Mouse (Mus musculus) adrenal gland, postnatal 36 days (tissue): ENCODE data around the gene Fam83d. TPM values are rescaled to one million over a fixed set of nuclear protein-coding genes. Genes with fewer than 3 reads are reported as not detected.

Source experiments
- DNase-seq, 2 experiments: peaks; one replicate each; pipeline ENCODE4 v3.0.0; 2021; ENCODE audit warnings: mixed read lengths in 1 of 2
- microRNA-seq: library from miRNA; unstranded; fragments of <30 nt; microRNA quantifications from one replicate; pipeline ENCODE4 v1.2.0, GENCODE M21; 2021
- total RNA-seq, 2 experiments: library from RNA; stranded (reverse); gene quantifications; 2 replicates each; pipeline ENCODE4 v1.2.3; 2021

Fam83d gene
- total RNA-seq, 2 experiments from 2014 or later, result 1.6 to 1.9 TPM

DNA sequence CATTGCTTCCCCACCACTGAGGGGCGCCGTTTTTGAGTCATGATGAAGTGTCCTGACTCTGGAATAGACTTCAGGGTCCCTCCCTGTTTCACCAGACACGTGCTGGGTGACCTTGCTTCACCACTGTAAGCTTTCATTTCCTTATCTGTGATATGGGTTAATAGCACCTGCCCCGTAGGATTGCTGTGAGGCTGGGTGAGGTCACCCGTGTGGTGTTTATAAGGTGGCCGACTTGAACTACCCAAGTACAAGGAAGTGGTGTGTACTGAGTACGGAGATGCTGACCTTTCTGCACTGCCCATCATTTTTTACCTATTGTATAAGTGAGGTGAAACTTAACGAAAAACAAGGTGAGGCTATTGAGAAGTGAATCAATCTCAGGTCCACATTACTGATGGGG lies 35.7 kb downstream of the Fam83d start:
- no peak for DNase-seq

DNA sequence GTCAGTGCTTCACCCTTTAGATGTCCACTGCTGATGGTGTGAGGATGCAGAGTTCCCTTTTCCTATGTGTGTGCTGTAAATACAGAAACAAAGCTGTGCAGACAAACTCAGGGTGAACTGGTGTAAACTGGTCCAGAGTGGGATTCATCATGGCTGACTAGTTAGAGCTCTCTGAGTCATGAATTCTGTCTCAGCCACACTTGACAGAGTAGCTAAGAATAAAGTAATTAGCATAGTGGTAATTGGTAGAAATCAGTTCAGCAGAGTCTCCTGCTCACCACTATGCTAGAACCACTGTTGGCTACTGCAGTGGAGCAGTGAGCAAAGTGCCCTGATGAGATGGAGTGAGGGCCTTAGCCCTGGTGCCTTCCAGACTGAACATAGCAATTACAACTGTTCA lies 47.8 kb downstream of the Fam83d start:
- no peak for DNase-seq

DNA sequence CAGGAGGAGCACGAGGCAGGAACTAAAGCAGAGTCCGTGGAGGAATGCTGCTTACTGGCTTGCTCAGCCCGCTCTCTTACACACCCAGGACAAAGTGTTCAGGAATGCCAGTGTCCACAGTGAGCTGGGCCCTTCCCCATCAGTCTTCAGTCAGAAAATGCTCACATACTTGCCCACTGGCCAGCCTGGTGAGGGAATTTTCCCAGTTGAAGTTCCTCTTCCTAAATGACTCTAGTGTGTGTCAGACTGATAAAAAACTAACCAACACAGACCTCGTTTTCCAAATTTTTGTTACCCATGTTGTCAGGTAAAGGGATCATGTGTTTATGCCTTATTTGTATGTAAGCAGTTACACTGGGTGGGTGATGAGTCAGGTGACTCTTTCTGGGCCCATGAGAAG lies 48.3 kb downstream of the Fam83d start:
- DNase-seq, result no peak

DNA sequence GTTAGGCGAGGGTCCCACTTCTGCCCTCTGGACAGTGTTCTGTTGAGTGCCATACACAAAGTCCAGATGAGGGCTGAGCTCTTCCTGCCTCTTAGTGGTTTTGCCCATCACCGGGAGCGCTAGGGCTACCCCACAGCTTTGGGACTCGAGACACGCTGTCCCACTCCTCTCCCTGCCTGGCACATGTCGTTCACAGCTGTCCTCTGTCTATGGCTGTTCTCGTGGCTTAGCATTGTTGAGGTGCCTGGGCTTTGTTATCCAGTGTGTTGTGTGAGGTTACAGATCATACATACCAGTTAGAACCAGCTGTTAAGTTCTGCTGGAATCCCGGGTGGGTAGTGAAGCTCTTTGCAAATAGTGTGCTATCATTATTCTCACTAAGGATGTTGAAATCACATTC lies 49.8 kb downstream of the Fam83d start:
- DNase-seq, result no peak

DNA sequence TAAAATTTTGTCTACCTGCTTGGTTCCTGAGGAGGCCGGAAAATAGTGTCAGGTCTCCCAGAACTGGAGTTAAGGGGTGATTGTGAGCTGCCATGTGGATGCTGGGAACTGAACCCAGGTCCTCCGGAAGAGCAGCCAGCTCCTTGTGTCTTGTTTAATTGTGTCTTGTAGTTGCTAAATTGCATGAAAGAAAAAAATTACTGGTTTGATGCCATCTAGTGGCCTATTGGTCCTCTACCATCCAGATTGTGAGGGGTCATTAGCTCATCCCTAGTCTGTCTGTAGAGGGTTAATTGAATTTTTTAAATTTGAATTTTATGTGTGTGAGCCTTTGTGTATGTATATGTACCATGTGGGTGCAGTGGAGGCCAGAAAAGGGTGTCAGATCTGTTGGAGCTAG lies 60.2 kb downstream of the Fam83d start:
- no peak for DNase-seq

DNA sequence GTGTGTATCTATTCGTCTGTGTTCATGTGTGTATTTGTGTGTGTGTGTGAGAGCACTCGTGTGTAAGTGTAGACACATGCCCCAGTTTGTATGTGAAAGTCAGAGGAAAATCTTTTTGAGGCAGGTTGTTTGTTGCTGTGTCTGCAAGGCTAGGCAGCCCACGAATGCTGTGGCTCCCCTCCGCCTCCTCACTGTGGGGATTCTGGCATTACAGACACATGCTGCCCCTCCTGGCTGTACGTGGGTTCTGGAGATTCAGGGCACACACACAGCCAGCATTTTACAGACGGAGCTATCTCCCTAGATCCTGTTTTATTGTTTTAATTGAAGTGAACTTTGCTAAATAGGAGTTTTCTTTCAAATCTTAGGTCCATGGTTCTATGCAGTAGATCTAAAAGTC lies 61.9 kb downstream of the Fam83d start:
- DNase-seq, result no peak

DNA sequence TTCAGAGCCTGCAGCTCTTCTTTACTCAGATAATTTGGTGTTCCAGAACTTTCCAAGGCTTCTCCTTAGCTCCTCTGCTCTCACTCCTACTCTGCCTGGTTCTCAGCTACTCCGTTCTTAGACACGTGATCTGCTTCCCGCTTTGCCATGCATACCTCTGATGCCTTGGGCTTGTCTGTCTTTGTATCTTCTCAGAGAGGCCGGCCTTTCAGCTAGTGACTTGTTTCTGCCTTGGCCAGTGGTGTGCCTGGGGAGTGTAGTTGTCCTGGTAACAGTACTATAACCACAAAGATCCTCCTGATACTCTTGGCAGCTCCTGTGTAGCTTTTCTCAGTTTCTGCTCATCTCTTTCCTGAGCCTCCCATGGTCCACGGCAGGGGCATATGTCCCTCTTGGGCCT lies 65.3 kb downstream of the Fam83d start:
- DNase-seq, result no peak

DNA sequence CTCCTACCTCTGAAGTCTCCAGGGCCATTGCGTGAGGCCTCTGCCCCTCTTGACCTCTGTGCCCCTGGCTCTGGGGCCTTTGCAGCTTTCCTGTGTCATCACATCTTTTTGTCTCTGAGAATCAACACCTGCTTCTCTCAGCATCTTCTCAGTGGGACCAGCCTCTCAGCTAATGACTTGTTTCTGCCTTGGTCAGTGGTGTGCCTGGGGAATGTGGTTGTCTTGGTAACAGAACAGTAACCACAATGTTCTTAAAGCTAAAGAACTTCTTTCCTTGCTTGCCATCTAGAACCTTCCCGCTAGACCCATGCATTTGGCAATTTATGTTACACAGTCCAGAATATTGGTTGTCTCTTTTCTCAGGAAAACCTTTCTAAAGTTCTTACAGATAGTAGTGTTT lies 65.8 kb downstream of the Fam83d start:
- no peak for DNase-seq

Small RNA genes within 50 kb of the gene (microRNA-seq; reads per million reads assigned to microRNA genes)
- not detected for gene Gm26141

Other genes with a start within 250 kb of the Fam83d start
- not detected for gene Slc32a1, start 157.3 kb upstream of the Fam83d start, total RNA-seq
- gene Actr5, start 143.2 kb upstream of the Fam83d start, total RNA-seq, result 10 to 100 TPM; 11.0 to 11.9 TPM
- gene Ppp1r16b, start 102.7 kb upstream of the Fam83d start, total RNA-seq, result 10 to 100 TPM in 1 of 2 experiments, 1 to 10 TPM in 1; 8.8 to 14.1 TPM
- gene Dhx35, start 26.7 kb downstream of the Fam83d start, total RNA-seq, result 10 to 100 TPM; 10.6 to 11.2 TPM